Mouse (Mus musculus): ENCODE data around the gene Adipoq. TPM values are rescaled to one million over a fixed set of nuclear protein-coding genes. Genes with fewer than 3 reads are reported as not detected.

Gene Adipoq
- total RNA-seq, 2 experiments from 2014 or later, result 5.1 to 18.8 TPM

GRCm38 (mm10) chr16:23191560-23192242 is 45.4 kb downstream of the Adipoq start:
- DNase-seq, result no peak
- intact Hi-C loops (cut with DNase I), result no loop called here

GRCm38 (mm10) chr16:23195618-23196017 is 49.3 kb downstream of the Adipoq start:
- DNase-seq, result no peak
- intact Hi-C loops (cut with DNase I), result no loop called here

GRCm38 (mm10) chr16:23196296-23196695 is 50.0 kb downstream of the Adipoq start:
- intact Hi-C loops (cut with DNase I), result no loop called here
- DNase-seq, result no peak

- DNase-seq, result no peak
- intact Hi-C loops (cut with DNase I), result no loop called here
Observed at GRCm38 (mm10) chr16:23196791-23197190, 50.5 kb downstream of the Adipoq start.

- intact Hi-C loops (cut with DNase I), result no loop called here
- no peak for DNase-seq
Observed at GRCm38 (mm10) chr16:23201498-23201897, 55.2 kb downstream of the Adipoq start.

Small RNAs within 50 kb of the gene (microRNA-seq; reads per million reads assigned to microRNA genes)
- 0 reads per million in 2 experiments for gene Gm49346

Other genes starting within 250 kb of the Adipoq start
- gene Fetub, start 228.2 kb upstream of the Adipoq start, total RNA-seq (2021), result not detected
- gene Hrg, start 195.5 kb upstream of the Adipoq start, total RNA-seq (2021), result not detected
- gene Kng2, start 117.1 kb upstream of the Adipoq start, total RNA-seq (2021), result under 1 TPM in 1 of 2 experiments, not detected in 1; 0.76 TPM
- not detected for gene Kng1, start 88.7 kb upstream of the Adipoq start, total RNA-seq (2021)
- 100 to 1,000 TPM; 264 to 305 TPM for gene Eif4a2, start 39.1 kb upstream of the Adipoq start, total RNA-seq (2021)
- gene Rfc4, start 18.8 kb upstream of the Adipoq start, total RNA-seq (2021), result 1 to 10 TPM; 4.4 to 9.3 TPM
- gene St6gal1, start 78.2 kb downstream of the Adipoq start, total RNA-seq (2021), result 10 to 100 TPM; 12.4 to 13.3 TPM

All from heart, postnatal 14 days (tissue).